Mouse (Mus musculus) olfactory bulb, adult 2 months (tissue): ENCODE measurements around the gene Gjd3.

Source experiments
- CTCF ChIP-seq: fragments of 200-500 bp; IDR thresholded peaks from 2 replicates; pipeline ENCODE4 v1.5.1; 2012; ENCODE audit warnings: low read depth, mild to moderate bottlenecking, low read length, moderate library complexity; ENCODE audit not compliant: insufficient read depth
- POLR2A ChIP-seq: fragments of 200-500 bp; IDR thresholded peaks from 2 replicates; pipeline ENCODE4 v1.6.1; 2012; ENCODE audit warnings: mild to moderate bottlenecking, low read depth, low read length, moderate library complexity; ENCODE audit not compliant: insufficient read depth

DNA sequence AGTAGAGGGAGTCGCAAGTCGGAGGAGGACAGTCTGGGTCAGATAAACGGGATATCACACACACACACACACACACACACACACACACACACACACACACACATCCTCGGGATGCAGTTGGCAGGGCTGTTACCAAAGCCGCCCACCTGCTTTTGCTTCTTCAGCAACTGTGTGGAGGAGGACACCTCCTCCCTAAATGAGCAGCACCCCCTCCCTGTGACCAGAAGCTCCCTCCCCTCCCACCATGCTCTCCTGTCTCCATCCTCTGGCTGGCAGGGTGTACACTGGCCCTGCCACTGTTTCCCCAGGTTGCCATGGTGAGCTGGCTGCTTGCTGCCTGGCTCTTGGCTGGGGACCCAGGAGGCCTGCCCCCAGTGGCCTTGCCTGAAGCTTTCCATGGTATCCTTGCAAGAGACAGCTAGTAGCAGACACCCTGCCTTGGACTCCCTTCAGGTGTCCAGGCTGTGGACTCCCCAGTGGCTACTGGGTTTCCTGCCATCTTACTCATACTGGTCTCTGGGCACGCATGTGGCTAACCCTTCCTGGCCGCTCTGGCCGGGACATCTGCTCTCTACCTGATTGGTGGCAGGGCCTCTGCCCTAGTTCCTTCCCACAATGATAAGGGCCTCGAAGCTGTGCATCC, 16.2 kb downstream of the Gjd3 start:
- TF ChIP-seq CTCF = no peak
- no peak for TF ChIP-seq POLR2A
